Mouse (Mus musculus): ENCODE measurements at regions not wholly inside any gene's neighbourhood (a gene's known extent, or its start where the extent isn't known, plus 50 kb on each side); places are given as distances from the start of the nearest gene placed in this dataset.

DNA sequence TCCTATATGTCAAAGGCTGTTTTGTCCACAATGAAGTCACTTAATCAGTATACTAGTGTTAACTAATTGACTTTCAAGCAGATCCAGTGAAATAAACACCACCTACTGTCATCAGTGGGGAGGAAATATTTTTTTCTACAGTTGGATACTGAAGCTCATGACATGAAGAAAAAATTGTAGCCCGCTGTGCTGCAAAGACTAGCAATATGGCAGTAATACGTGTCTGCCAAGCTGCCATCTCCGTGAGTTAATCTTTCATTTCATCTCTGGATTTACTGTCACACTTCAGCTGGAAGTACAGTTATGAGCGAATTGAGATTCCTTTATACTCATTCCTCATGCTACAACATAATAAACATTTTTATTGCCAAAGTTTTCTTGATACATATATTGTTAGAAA is 1311.3 kb upstream of the Sel1l start:
- no peak for DNase-seq (ENCODE audit: low spot score in 2 of 2)
- intact Hi-C loops (cut with DNase I), result no loop called here

DNA sequence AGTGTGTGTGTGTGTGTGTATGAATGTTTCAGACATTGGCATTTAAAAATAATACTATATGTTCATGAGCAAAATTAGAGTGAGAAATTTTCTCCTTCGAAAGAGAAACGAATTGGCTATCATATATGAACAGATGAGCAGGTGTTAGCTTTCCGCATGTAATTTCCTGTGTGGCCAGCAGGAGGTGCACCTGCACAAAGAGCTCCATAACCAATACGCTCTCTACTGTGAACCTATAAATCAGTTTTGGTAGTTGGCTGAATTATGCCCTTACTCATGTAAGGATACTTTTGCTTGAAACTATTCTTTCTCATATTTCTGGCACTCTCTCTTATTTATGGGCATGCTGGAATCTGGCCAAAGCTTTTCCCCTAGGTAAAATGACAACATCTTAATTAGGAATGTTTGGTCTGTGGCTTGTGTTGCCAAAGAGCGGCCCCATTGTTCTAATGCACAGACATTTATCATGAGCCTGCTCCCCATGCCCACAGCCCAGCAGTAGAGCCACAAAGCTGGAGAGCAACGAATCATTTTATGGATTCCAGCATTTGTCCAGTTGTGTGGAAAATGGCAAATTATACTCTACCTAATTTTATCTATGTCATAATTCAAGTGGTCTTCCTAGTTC is 1303.8 kb upstream of the Sel1l start:
- DNase-seq (ENCODE audit: low spot score in 2 of 2), result peak; percentile 29 to 30
- intact Hi-C loops (cut with DNase I), result no loop called here

DNA sequence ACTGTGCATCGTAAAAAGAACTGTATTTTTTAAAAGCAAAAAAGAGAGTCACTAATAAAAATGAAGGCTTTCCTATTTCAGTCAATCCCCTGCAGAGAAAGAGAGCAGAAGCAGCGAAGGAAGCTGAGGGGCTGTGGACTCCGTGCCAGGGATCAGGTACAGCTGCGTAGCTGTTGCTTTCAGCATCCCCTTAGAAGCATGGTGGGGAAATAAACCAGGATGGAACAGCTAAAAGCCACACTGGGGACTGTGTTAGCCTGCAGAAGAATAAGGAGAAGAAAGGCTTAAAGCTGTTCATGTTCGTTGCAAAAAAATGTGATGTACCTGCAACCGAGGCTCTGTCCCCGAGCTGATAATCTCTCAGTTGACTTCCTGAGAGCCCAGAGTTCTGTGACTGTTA is 1302.6 kb upstream of the Sel1l start:
- no peak for DNase-seq (ENCODE audit: low spot score in 2 of 2)
- intact Hi-C loops (cut with DNase I), result no loop called here

DNA sequence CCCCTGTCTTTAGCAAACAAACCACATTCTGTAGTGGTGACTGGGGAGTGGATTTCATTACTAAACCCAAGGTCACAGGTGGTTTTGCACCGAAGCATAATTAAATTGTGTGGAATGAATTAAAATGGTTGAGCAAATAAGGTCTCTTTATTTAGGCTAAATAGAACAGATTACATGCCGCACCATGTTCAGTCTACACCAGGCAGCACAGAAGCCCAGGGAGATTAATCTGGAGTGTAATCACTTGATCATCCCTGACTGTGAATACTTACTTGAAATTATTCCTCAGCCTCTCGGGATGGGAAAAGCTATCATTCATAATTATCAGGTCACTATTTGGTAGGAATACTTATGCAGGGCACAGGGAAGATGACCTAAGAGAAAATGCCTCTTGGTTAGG is 1293.3 kb upstream of the Sel1l start:
- DNase-seq (ENCODE audit: low spot score in 2 of 2), result no peak
- intact Hi-C loops (cut with DNase I), result no loop called here

DNA sequence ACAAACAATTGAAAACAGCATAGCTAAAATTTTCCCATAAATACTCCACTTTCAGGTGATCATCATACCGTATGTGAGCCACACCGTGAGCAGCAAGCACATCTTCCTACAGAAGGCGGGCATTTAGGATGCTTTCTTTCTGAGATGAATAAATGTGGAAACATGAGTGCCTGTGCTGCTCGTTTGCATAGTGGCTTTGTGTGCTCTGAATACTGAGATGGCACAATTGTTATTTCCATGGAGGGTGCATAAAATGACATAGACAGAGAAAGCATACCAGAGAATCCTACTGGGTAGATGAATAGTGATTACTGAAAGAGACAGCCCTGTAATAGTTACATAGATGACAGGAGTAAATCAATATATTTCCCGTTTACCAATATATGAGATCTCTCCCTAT is 1287.4 kb upstream of the Sel1l start:
- no peak for DNase-seq (ENCODE audit: low spot score in 2 of 2)
- intact Hi-C loops (cut with DNase I), result no loop called here

DNA sequence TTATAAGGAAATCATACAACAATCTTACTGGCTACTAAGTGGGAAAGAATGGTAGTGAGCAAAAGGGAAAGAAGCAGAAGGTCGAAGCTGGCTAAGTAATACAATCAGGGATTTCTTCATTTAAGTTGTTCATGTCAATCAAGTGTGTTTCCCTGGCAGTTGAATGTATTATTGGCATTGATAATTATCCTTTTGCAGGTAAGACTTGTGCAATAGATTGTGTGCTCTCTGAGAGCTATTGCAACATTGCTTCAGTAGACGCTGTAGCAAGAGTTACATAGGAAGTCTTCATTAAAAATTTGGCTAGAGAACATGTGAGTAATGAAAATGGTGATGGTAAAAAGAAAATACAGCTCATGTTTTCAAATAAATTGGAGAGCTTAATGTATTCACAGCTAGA is 1273.3 kb upstream of the Sel1l start:
- intact Hi-C loops (cut with DNase I), result no loop called here
- DNase-seq (ENCODE audit: low spot score in 2 of 2), result no peak

DNA sequence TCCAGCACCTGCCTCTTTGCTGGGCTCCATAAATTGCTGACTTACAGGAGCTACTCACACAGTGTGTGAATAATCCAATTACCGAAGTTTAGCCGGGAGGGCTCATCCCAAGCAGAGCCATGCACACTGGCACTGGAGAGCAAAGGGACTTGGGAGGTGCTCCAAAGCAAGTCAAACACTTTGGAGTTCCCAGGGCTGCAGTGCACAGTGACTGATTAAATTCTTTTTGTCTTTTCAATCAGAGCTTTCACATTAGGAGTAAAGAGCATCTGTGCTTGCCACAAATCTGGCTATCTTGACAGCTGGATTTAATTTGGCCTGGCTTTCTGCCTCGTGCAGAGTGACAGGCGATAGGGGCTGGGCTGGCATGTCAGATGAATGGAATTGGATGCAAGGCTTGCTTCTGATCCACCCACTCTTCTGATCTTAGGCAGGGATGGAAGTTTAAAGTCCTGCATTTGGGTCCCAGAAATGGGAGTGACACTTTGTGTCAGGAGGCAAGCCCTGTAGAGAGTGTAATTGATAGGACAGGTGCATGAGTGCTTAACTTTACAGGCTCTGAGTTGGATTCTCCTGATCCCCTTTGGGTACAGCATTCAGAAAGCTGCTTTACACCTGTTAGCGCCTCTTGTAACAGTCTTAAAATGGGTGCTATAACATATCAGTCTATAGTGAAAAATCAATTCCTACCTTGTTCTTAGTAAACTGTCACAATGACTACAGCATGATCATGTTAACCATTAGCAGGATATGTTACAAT is 1239.3 kb upstream of the Sel1l start:
- DNase-seq (ENCODE audit: low spot score in 2 of 2), result no peak
- intact Hi-C loops (cut with DNase I), result no loop called here

DNA sequence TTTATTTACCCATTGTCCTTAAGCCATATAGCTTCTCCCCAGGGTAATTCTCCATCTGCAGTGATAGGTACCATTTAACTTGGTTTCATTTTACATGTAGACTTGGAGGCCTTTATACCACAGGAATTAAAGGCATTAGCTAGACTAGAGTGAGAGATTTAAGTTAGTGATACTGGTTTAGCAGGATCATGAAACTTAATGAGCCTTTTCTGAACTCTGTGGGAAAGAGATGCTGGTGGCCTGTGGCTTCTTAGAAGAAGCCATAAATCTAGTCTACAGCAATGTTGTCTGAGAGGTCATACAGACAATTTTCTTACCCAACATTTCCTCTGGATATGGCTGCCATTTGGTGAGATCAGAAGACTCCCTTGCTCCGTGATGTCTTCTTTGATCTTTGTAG is 1214.9 kb upstream of the Sel1l start:
- intact Hi-C loops (cut with DNase I), result no loop called here

DNA sequence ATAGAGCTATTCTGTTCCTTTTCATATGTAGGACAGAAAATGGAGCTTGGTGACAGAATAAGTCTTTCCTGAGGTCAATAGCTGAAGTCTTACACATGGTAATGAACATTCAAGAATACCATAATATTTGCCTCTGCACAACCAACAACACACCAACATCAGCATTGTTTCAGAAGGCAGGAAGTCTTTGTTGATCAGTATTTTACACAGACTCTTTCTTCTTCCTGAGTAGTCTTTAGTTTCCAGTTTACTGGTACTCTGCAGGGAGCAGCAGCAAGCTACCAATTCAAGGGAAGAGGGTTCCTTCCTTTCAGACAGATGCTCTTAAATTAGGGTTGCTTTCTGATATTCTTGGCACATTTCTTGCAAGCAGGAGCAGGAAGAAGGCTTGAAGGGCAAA is 1170.7 kb upstream of the Sel1l start:
- intact Hi-C loops (cut with DNase I), result no loop called here
- DNase-seq (ENCODE audit: low spot score in 2 of 2), result no peak

More for the DNA sequence above, 1214.9 kb upstream of the Sel1l start:
- no peak for DNase-seq (ENCODE audit: low spot score in 2 of 2)

DNA sequence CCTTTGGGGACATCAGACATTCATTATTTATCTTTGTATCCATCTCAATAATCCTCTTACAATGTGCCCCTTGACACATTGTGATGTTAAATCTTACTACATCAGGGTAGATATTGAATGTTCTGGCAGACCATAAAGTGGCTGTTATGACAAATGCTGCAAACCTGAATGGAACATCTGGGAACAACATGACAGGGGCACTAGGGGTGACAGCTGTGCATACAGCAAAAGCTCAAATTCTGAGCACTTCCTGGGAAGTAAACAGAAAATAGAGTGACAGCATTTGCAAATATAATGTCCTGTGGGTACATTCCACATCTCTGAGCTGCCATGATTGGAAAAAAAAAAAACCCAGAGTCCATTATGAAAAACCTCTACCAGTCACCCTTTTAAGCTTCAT is 1162.6 kb upstream of the Sel1l start:
- DNase-seq (ENCODE audit: low spot score in 2 of 2), result no peak
- intact Hi-C loops (cut with DNase I), result no loop called here

DNA sequence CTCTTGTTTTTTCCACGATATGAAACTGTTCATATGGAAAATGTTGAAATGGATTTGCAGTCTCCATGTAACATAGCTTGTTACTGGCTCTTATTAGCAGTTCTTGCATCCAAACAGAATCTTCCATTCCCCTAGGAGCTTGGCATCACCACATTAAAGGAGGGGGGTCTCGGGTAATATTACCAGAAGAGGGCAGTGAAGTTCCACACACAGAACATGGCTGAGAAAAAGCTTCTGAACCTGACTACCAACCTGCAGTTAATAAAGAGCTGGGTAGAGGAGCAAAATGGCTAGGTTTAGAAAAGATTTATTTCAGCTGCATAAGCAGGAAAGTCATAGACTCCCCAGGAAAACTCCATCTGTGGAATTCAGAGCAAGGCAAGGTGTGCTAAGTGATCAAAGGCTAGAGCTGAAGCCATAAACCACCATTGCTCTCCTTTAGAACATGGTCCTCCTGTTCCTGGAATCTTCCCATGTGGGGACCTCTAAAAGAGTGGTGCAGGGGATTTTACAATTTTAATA is 1157.9 kb upstream of the Sel1l start:
- no peak for DNase-seq (ENCODE audit: low spot score in 2 of 2)
- intact Hi-C loops (cut with DNase I), result no loop called here

DNA sequence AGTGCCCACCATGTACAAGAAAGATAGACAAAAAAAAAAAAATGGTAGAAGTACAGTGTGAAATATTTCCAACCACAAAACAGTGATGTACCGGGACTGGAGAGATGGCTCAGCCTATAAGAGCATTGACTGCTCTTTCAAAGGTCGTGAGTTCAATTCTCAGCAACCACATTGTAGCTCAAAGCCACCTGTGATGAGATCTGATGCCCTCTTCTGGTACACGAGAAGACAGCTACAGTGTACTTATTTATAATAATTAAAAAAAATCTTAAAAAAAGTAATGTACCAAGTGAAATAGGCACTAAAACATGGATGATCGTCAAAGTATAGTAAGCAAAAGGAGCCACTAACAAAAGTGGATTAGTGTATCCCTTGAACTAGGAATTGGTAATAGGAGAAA is 1154.2 kb upstream of the Sel1l start:
- DNase-seq (ENCODE audit: low spot score in 2 of 2), result no peak
- intact Hi-C loops (cut with DNase I), result no loop called here

DNA sequence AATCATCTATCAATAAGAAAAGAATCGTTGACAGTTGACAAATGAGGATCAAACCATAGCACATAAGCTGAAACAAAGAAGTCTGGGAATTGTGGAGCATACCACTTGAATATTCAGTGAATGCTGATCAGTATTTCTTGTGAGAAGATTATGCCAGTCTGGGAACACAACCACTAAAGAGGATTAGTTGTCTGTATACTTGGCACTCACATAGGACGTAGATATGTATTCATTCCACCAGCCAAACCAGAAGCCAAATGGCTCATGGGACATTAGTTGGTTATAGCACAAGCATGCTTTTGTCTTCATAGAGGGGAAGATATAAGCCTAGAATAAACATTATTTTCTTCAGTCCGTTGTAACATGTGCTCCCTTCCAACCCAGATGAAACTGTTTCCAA is 1126.7 kb upstream of the Sel1l start:
- intact Hi-C loops (cut with DNase I), result no loop called here
- DNase-seq (ENCODE audit: low spot score in 2 of 2), result no peak

DNA sequence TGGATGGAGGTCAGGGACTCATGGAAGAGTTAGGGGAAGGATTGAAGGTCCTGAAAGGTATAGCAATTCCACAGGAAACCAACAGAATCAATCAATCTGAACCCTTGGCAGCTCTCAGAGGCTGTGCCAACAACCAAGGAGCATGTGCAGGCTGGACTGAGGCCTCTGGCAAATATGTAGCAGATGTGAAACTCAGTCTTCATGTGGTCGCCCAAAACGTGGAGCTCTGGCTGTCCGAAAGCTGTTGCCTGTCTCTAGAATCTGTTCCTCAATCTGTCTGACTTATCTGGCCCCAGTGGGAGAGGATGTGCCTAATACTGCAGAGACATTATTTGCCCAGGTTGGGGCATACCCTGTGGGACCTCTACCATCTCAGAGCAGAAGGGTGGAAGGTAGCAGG is 1095.4 kb upstream of the Sel1l start:
- DNase-seq (ENCODE audit: low spot score in 2 of 2), result no peak
- intact Hi-C loops (cut with DNase I), result no loop called here

DNA sequence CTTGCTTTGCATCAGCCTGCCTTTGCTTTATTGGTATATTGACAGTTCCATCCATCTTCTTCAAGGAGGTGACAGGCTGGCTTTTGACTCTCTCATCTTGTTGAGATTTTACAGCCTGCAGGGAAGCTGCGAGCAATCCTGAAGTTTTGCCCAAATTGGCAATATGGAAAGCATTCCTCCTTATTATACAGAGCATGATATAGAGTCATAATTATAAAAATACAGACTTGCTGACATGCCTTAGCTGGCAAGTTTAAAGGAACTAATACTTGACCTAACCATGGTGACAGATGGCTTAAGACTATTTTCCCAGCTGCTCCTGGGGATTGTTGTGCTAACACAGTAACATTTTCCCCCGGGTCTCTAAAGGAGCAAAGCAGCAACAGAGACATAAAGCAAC is 1078.6 kb upstream of the Sel1l start:
- intact Hi-C loops (cut with DNase I), result no loop called here
- DNase-seq (ENCODE audit: low spot score in 2 of 2), result no peak

DNA sequence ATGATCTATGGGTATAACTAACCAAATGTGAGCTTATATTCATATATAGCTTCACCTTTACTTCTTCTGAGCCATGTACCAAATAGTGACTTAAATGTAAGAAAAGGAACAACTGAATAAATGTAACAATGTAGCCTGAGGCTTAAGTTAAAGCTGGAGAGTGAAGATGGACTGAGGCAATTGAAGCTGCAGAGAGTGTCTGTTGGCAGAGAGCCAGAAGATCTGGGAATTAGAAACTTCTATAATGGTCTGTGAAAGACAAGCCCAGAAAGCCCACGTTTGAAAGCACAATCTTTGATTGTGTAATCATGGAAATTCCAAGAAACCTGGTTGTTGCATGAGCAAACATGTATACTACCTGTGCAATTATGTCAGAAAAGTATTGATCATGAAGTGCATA is 1078.0 kb upstream of the Sel1l start:
- intact Hi-C loops (cut with DNase I), result no loop called here

DNA sequence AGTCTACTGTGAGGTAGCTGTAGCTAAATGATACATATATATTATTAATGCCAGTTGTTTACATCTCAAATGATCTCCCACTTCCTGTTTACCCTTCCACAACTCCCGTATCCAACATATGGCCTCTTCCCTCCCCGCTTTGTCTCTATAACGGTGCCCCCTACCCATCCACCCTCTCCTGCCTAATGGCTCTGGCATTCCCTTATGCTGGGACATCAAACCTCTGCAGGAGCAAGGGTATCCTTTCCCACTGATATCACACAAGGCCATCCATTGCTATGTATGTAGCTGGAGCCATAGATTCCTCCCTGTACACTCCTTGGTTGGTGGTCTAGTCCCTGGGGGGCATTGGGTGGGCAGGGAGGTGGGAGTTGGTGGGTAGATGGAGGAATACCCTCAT is 1071.0 kb upstream of the Sel1l start:
- intact Hi-C loops (cut with DNase I), result no loop called here
- DNase-seq (ENCODE audit: low spot score in 2 of 2), result no peak

More for the DNA sequence above, 1078.0 kb upstream of the Sel1l start:
- peak in 1 of 2 experiments; percentile 16 for DNase-seq (ENCODE audit: low spot score in 2 of 2)

DNA sequence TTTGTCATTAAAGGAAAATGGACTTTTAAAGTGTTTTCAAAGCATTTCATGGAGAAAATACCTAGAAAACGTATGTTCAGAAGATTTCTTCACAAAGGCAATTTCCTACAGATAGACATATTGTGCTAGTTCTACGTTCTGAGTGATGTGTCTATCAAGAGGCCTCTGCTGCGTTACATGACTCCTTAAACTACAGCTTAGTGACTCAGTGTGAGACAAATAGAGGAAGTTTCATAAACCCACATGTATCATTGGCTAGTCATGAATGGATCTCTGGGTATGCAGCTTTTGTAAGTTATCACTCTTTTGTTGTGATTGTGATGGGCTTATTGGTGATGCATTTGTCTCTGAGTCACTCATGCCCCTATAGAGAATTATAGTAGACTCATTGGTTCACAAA is 1067.3 kb upstream of the Sel1l start:
- no peak for DNase-seq (ENCODE audit: low spot score in 2 of 2)
- intact Hi-C loops (cut with DNase I), result no loop called here

DNA sequence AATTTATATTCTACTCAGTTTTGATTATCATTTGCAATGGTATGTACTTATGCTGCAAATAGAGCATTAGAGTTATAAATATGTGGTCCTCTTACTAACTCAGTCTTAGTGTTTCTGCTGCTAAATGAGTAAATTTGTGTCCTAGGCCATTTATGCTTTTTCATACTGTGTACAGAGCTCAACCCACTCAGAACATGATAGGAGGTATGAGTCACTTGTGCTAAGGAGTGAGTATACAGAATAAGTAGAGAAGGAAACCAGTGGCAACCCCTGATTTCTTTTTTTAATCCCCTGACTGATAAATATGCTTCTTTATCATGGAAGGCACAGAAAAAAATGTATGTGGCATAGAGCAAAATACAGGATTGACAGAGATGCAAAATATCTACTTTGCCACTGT is 1066.8 kb upstream of the Sel1l start:
- DNase-seq (ENCODE audit: low spot score in 2 of 2), result peak in 1 of 2 experiments; percentile 52
- intact Hi-C loops (cut with DNase I), result no loop called here

DNA sequence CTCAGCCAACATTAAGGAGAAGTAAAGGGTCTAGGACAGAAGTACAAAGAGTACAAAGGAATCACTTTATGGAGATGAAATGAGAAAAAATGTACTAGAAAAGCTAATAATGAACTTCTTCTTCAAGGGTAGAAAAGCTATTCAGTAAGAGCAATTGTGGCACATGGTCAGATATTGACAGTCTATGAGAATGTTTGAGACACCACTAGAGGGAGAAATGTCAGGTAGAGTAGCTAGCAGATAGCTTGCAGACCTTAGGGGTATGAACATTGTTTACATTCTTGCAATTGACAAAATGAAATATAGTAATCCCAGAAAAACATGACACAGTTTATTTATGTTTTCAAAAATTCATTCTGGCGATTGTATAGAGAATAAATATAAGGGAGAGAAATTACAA is 1066.2 kb upstream of the Sel1l start:
- no peak for DNase-seq (ENCODE audit: low spot score in 2 of 2)
- intact Hi-C loops (cut with DNase I), result no loop called here

DNA sequence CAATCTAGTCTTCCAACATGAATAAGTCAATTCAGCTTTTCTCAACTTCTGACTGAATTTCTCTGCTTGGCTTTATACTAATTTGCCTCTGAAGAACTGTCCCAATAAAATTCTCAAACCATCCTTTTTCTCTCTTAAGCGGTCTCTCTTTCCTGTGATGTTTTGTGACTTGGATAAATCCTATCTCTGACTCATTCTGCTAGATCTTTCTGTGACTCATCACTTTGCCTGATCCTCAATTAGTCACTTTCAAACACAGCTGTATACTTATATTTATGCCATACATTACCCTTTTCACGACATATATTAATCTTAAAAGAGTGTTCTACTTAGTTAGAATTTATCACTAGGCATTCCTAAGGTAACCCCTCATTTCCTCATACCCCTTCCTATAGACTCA is 1055.4 kb upstream of the Sel1l start:
- DNase-seq (ENCODE audit: low spot score in 2 of 2), result peak in 1 of 2 experiments; percentile 20
- intact Hi-C loops (cut with DNase I), result no loop called here

Data from left cerebral cortex, postnatal 25 days (tissue).